Mouse (Mus musculus): ENCODE results near the gene Pax7.

The Pax7 gene

GRCm38 (mm10) chr4:139833036-139833634 is at the start of gene Pax7:
Pax7 (minus strand) TSS chr4:139833528.
- no peak for DNase-seq (ENCODE audit: low spot score)

GRCm38 (mm10) chr4:139881796-139882195 is 48.5 kb upstream of the Pax7 start:
- DNase-seq (ENCODE audit: low spot score): no peak

GRCm38 (mm10) chr4:139879324-139879723 is 46.0 kb upstream of the Pax7 start:
- DNase-seq (ENCODE audit: low spot score): no peak

- no peak for DNase-seq (ENCODE audit: low spot score)
Measured at GRCm38 (mm10) chr4:139878443-139878842, 45.1 kb upstream of the Pax7 start.

- DNase-seq (ENCODE audit: low spot score): no peak
Measured at GRCm38 (mm10) chr4:139877269-139877668, 43.9 kb upstream of the Pax7 start.

- peak; percentile 13 for DNase-seq (ENCODE audit: low spot score)
Measured at GRCm38 (mm10) chr4:139872595-139872994, 39.3 kb upstream of the Pax7 start.

GRCm38 (mm10) chr4:139871699-139872098 is 38.4 kb upstream of the Pax7 start:
- no peak for DNase-seq (ENCODE audit: low spot score)

GRCm38 (mm10) chr4:139863218-139863617 is 29.9 kb upstream of the Pax7 start:
- no peak for DNase-seq (ENCODE audit: low spot score)

- DNase-seq (ENCODE audit: low spot score): peak; percentile 52
Measured at GRCm38 (mm10) chr4:139858635-139859176, 25.4 kb upstream of the Pax7 start.

- DNase-seq (ENCODE audit: low spot score): no peak
Measured at GRCm38 (mm10) chr4:139852219-139853035, 19.1 kb upstream of the Pax7 start.

GRCm38 (mm10) chr4:139851387-139851786 is 18.1 kb upstream of the Pax7 start:
- no peak for DNase-seq (ENCODE audit: low spot score)

GRCm38 (mm10) chr4:139850547-139851170 is 17.3 kb upstream of the Pax7 start:
- no peak for DNase-seq (ENCODE audit: low spot score)

- no peak for DNase-seq (ENCODE audit: low spot score)
Measured at GRCm38 (mm10) chr4:139843456-139843855, 10.1 kb upstream of the Pax7 start.

- DNase-seq (ENCODE audit: low spot score): no peak
Measured at GRCm38 (mm10) chr4:139842919-139843318, 9.6 kb upstream of the Pax7 start.

- no peak for DNase-seq (ENCODE audit: low spot score)
Measured at GRCm38 (mm10) chr4:139840939-139841500, 7.7 kb upstream of the Pax7 start.

GRCm38 (mm10) chr4:139840442-139840841 is 7.1 kb upstream of the Pax7 start:
- no peak for DNase-seq (ENCODE audit: low spot score)

- DNase-seq (ENCODE audit: low spot score): no peak
Measured at GRCm38 (mm10) chr4:139836681-139837080, 3.4 kb upstream of the Pax7 start.

GRCm38 (mm10) chr4:139836196-139836595 is 2.9 kb upstream of the Pax7 start:
- no peak for DNase-seq (ENCODE audit: low spot score)

GRCm38 (mm10) chr4:139833817-139834401 is 581 bp upstream of the Pax7 start:
- DNase-seq (ENCODE audit: low spot score): no peak

- no peak for DNase-seq (ENCODE audit: low spot score)
Measured at GRCm38 (mm10) chr4:139832281-139833035, 870 bp downstream of the Pax7 start.

GRCm38 (mm10) chr4:139831501-139832230 is 1.7 kb downstream of the Pax7 start:
- DNase-seq (ENCODE audit: low spot score): no peak
